Mouse (Mus musculus): ENCODE results near the gene Socs3. TPM values are rescaled to one million over a fixed set of nuclear protein-coding genes. Genes with fewer than 3 reads are reported as not detected.

Socs3 gene
- 0.95 and 0.96 TPM in 2 replicates for total RNA-seq (2012; rRNA removed)
- polyA plus RNA-seq (2012; ENCODE audit: insufficient read depth in 1 of 2, insufficient read length in 2 of 2, low read depth in 1 of 2, low replicate concordance in 2 of 2, missing spikeins in 1 of 2): 1 to 10 TPM in 1 of 2 experiments, not detected in 1; 1.9 TPM

- peaks cover 22 to 30% of the 10 kb centered on the region in 2 experiments for H3K27me3 ChIP-seq (ENCODE audit: control insufficient read depth in 1 of 2, insufficient read depth in 2 of 2, low read length in 2 of 2)
- H3K9ac ChIP-seq (ENCODE audit: control insufficient read depth, low read depth, low read length, poor library complexity, severe bottlenecking): peak within 1 kb of the TSS; percentile 91
- H3K9me3 ChIP-seq (replicated peaks; ENCODE audit: insufficient read depth, low read length): no peaks in the 10 kb centered on the region
- H3K27ac ChIP-seq (ENCODE audit: control insufficient read depth, low read depth, low read length): peak within 1 kb of the TSS; percentile 62
- peak; percentile 93 for DNase-seq (ENCODE audit: low read depth, low spot score)
- H3K4me1 ChIP-seq (ENCODE audit: control insufficient read depth in 1 of 2, insufficient read depth in 2 of 2, low read length in 2 of 2): no peaks in the 10 kb centered on the region
- no peaks in the 10 kb centered on the region for H3K36me3 ChIP-seq (ENCODE audit: control insufficient read depth in 1 of 2, insufficient read depth in 2 of 2, low read length in 2 of 2)
- H3K79me2 ChIP-seq (ENCODE audit: control insufficient read depth, insufficient read depth, low read length, poor library complexity): peaks cover 2% of the 10 kb centered on the region; the same call in 1 of the 2 replicates
- H3K4me3 ChIP-seq (ENCODE audit: control insufficient read depth in 1 of 2, insufficient read depth in 1 of 2, low read depth in 2 of 2, low read length in 2 of 2): peak within 1 kb of the TSS; percentile 76 to 81
- TF ChIP-seq POLR2AphosphoS5 (IDR thresholded peaks at IDR 0.05; ENCODE audit: borderline replicate concordance, low read depth, low read length) (no peak), TAL1 (IDR thresholded peaks at IDR 0.05; ENCODE audit: low read length) (no peak), SMC3 (IDR thresholded peaks at IDR 0.05; ENCODE audit: low read depth, low read length) (peak; percentile 94), ZC3H11A (IDR thresholded peaks at IDR 0.05; ENCODE audit: low read depth, low read length) (peak; percentile 66), NRF1 (IDR thresholded peaks at IDR 0.05; ENCODE audit: insufficient read depth, low read depth, low read length, poor library complexity, severe bottlenecking) (no peak), RAD21 (IDR thresholded peaks at IDR 0.05; ENCODE audit: low read depth, low read length) (peak; percentile 74), NELFE (IDR thresholded peaks at IDR 0.05; ENCODE audit: low read depth, low read length) (no peak), UBTF (IDR thresholded peaks at IDR 0.05; ENCODE audit: borderline replicate concordance, insufficient read depth, low read depth, low read length) (0 out of 2 replicates have a peak, but pooled peaks have one; percentile 32), USF1 (IDR thresholded peaks at IDR 0.05; ENCODE audit: low read depth, low read length) (0 out of 2 replicates have a peak, but pooled peaks have one; percentile 49), MAFK (IDR thresholded peaks at IDR 0.05; ENCODE audit: borderline replicate concordance, low read depth, low read length) (no peak), POLR2A (IDR thresholded peaks at IDR 0.05; ENCODE audit: control insufficient read depth in 1 of 2, insufficient read depth in 1 of 2, low read depth in 1 of 2, low read length in 2 of 2, poor library complexity in 1 of 2) (no peak), JUND (IDR thresholded peaks at IDR 0.05; ENCODE audit: low read depth, low read length) (no peak), USF2 (IDR thresholded peaks at IDR 0.05; ENCODE audit: borderline replicate concordance in 1 of 2, insufficient read depth in 1 of 2, low read depth in 1 of 2, low read length in 2 of 2) (no peak), MYB (IDR thresholded peaks at IDR 0.05; ENCODE audit: low read depth, low read length) (0 out of 2 replicates have a peak, but pooled peaks have one; percentile 3), GATA1 (IDR thresholded peaks at IDR 0.05; ENCODE audit: low read depth, low read length) (no peak), ZKSCAN1 (IDR thresholded peaks at IDR 0.05; ENCODE audit: low read depth, low read length) (0 out of 2 replicates have a peak, but pooled peaks have one; percentile 20), MYC (IDR thresholded peaks at IDR 0.05; ENCODE audit: low read depth, low read length) (no peak), MAX (IDR thresholded peaks at IDR 0.05; ENCODE audit: low read length) (no peak), CTCF (IDR thresholded peaks at IDR 0.05 in 2 of 3, conservative IDR thresholded peaks at IDR 0.05 in 1 of 3; ENCODE audit: control insufficient read depth in 1 of 3, insufficient read depth in 1 of 3, low read depth in 2 of 3, low read length in 3 of 3, poor library complexity in 1 of 3, severe bottlenecking in 1 of 3) (peak; percentile 73 to 98 (median 97)), MXI1 (IDR thresholded peaks at IDR 0.05; ENCODE audit: low read depth, low read length) (no peak; the same call in 1 of the 2 replicates), KAT2A (conservative IDR thresholded peaks at IDR 0.05; ENCODE audit: low read depth, low read length) (no peak), SIN3A (IDR thresholded peaks at IDR 0.05; ENCODE audit: low read length) (peak; percentile 52; the same call in 1 of the 2 replicates), ETS1 (IDR thresholded peaks at IDR 0.05; ENCODE audit: low read depth, low read length) (no peak), CHD1 (IDR thresholded peaks at IDR 0.05; ENCODE audit: low read depth, low read length) (no peak), MAZ (IDR thresholded peaks at IDR 0.05; ENCODE audit: low read depth, low read length) (peak; percentile 81; the same call in 1 of the 2 replicates), ZNF384 (IDR thresholded peaks at IDR 0.05; ENCODE audit: low read depth, low read length) (no peak), TCF12 (IDR thresholded peaks at IDR 0.05; ENCODE audit: low read depth, low read length) (0 out of 2 replicates have a peak, but pooled peaks have one; percentile 20), CHD2 (IDR thresholded peaks at IDR 0.05; ENCODE audit: low read length) (no peak), TBP (IDR thresholded peaks at IDR 0.05; ENCODE audit: low read depth, low read length) (no peak), HCFC1 (IDR thresholded peaks at IDR 0.05; ENCODE audit: low read depth, low read length) (peak; percentile 49; the same call in 1 of the 2 replicates), E2F4 (IDR thresholded peaks at IDR 0.05; ENCODE audit: borderline replicate concordance, low read depth, low read length) (no peak), ELF1 (IDR thresholded peaks at IDR 0.05; ENCODE audit: low read depth, low read length) (no peak), POLR2AphosphoS2 (IDR thresholded peaks at IDR 0.05; ENCODE audit: low read length) (no peak), ZMIZ1 (IDR thresholded peaks at IDR 0.05; ENCODE audit: low read depth, low read length) (no peak), RCOR1 (IDR thresholded peaks at IDR 0.05; ENCODE audit: low read depth, low read length) (no peak)
Observed at GRCm38 (mm10) chr11:117969945-117970872, at the start of gene Socs3. Gene Socs3 (minus strand): TSS chr11:117970047.
